Mouse (Mus musculus) small intestine, adult 2 months (tissue): ENCODE results near the gene Cemip.

Source experiments
- CTCF ChIP-seq: fragments of 200-500 bp; IDR thresholded peaks from 2 replicates; pipeline ENCODE4 v1.5.1; 2012; ENCODE audit warnings: low read depth, mild to moderate bottlenecking, control low read depth, inconsistent platforms, low read length, moderate library complexity, mixed read lengths; ENCODE audit not compliant: insufficient replicate concordance, insufficient read length; ENCODE audit errors: extremely low read depth
- POLR2A ChIP-seq: fragments of 200-500 bp; IDR thresholded peaks from 2 replicates; pipeline ENCODE4 v1.6.1; 2012; ENCODE audit warnings: low read depth, mild to moderate bottlenecking, control low read depth, inconsistent platforms, low read length, moderate library complexity

GRCm38 (mm10) chr7:83951327-83951726, 135.0 kb downstream of the Cemip start:
- TF ChIP-seq CTCF (no peak), POLR2A (no peak)
